Mouse (Mus musculus): Measurements from ENCODE around the gene Rrp12.

GRCm38 (mm10) chr19:41905246-41905645, 9.3 kb upstream of the Rrp12 start:
- no peak for TF ChIP-seq CTCF (IDR thresholded peaks at IDR 0.05; ENCODE audit: extremely low read depth, insufficient read length, insufficient replicate concordance, low read depth, low read length)
- no peak for TF ChIP-seq POLR2A (IDR thresholded peaks at IDR 0.05; ENCODE audit: low read depth, low read length)

All from small intestine, adult 2 months (tissue).